Mouse (Mus musculus): ENCODE measurements at regions not wholly inside any gene's neighbourhood (a gene's known extent, or its start where the extent isn't known, plus 50 kb on each side); places are given as distances from the start of the nearest gene placed in this dataset.

DNA sequence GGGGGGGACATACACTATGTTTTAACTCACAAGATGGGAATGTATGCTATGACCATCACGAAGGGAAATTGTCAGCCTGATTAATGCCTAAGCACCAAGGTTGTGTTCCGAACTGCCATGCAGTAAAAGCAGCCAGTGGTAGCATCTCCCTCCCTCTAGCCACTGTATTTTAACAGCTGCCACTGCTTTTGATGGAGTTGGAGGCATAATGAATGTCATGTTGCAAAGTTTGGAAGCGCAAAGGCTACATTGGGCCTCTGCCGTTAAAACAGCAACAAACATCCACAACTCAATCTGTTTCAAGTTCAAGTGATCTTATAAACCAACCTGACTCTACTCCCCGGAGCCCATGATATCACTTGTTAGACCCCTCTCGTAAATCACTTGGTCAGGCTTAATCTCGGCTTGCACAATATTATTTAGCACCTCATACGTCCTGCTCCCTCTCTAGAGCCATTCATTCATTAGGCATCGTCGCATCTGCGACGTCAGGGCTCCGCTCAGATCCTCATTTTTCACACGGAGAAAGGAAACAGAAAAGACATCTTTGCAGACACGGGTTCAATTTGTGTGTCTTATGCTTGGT lies 184.7 kb downstream of the Hlx start:
- no peaks in the 10 kb centered on the region for H3K9me3 ChIP-seq
- H3K27ac ChIP-seq (replicated peaks): no peak overlapping the region
- H3K27me3 ChIP-seq (replicated peaks; ENCODE audit: low read depth, poor library complexity, severe bottlenecking): no peaks in the 10 kb centered on the region
- H3K4me1 ChIP-seq: no peaks in the 10 kb centered on the region
- DNase-seq (ENCODE audit: low spot score): no peak
- WGBS: 92% methylated on average over 15 of the region's 15 CpGs
- H3K4me3 ChIP-seq: no peak overlapping the region
- H3K36me3 ChIP-seq (replicated peaks): no peaks in the 10 kb centered on the region

GRCm38 (mm10) chr1:184546140-184546661 lies 186.2 kb downstream of the Hlx start:
- H3K9me3 ChIP-seq: no peaks in the 10 kb centered on the region
- WGBS: 91% methylated on average over 5 of the region's 5 CpGs
- no peak overlapping the region for H3K4me3 ChIP-seq

DNA sequence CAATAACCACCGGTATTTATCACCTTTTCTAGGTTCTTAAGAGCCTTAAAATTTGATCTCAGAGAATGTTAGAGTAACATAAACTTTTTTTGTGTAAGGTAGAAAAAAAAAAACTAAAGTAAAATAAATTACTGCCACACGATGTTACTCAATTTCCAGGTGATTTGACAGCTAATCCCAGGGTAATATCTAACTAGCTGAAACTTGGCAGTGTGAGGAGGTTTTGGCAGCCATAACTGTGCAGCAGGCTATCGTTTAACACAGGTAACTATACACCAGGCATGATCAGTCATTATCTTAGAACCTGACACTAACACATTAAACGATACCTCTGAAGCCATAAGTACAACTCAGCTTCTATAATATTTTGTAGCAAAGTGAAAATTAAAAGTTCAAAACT lies 187.3 kb downstream of the Hlx start:
- Histone ChIP-seq H3K4me3 (no peak overlapping the region), H3K27ac (replicated peaks) (no peak overlapping the region), H3K36me3 (replicated peaks) (no peaks in the 10 kb centered on the region), H3K9me3 (no peaks in the 10 kb centered on the region), H3K27me3 (replicated peaks; ENCODE audit: low read depth, poor library complexity, severe bottlenecking) (no peaks in the 10 kb centered on the region), H3K4me1 (no peaks in the 10 kb centered on the region)
- WGBS: 78% methylated on average over 4 of the region's 4 CpGs
- no peak for DNase-seq (ENCODE audit: low spot score)

More at GRCm38 (mm10) chr1:184546140-184546661, 186.2 kb downstream of the Hlx start:
- H3K27ac ChIP-seq (replicated peaks): no peak overlapping the region
- H3K4me1 ChIP-seq: no peaks in the 10 kb centered on the region
- no peaks in the 10 kb centered on the region for H3K27me3 ChIP-seq (replicated peaks; ENCODE audit: low read depth, poor library complexity, severe bottlenecking)
- no peak for DNase-seq (ENCODE audit: low spot score)
- no peaks in the 10 kb centered on the region for H3K36me3 ChIP-seq (replicated peaks)

- H3K27me3 ChIP-seq (replicated peaks; ENCODE audit: low read depth, poor library complexity, severe bottlenecking): no peaks in the 10 kb centered on the region
- H3K27ac ChIP-seq (replicated peaks): no peak overlapping the region
- no peaks in the 10 kb centered on the region for H3K36me3 ChIP-seq (replicated peaks)
- no peak for DNase-seq (ENCODE audit: low spot score)
- no peak overlapping the region for H3K4me3 ChIP-seq
- 90% methylated on average over 11 of the region's 11 CpGs for WGBS
- no peaks in the 10 kb centered on the region for H3K4me1 ChIP-seq
- H3K9me3 ChIP-seq: no peaks in the 10 kb centered on the region
Observed at GRCm38 (mm10) chr1:184542321-184543115, 189.9 kb downstream of the Hlx start.

GRCm38 (mm10) chr1:184539818-184540217 lies 192.6 kb downstream of the Hlx start:
- DNase-seq (ENCODE audit: low spot score): peak; percentile 16
- 75% methylated on average over 7 of the region's 7 CpGs for WGBS

GRCm38 (mm10) chr1:184536311-184537200 lies 195.9 kb downstream of the Hlx start:
- Histone ChIP-seq H3K4me3 (no peak overlapping the region), H3K27ac (replicated peaks) (no peak overlapping the region), H3K36me3 (replicated peaks) (no peaks in the 10 kb centered on the region), H3K9me3 (no peaks in the 10 kb centered on the region), H3K27me3 (replicated peaks; ENCODE audit: low read depth, poor library complexity, severe bottlenecking) (no peaks in the 10 kb centered on the region), H3K4me1 (no peaks in the 10 kb centered on the region)
- 85% methylated on average over 11 of the region's 11 CpGs for WGBS
- no peak for DNase-seq (ENCODE audit: low spot score)

More at GRCm38 (mm10) chr1:184539818-184540217, 192.6 kb downstream of the Hlx start:
- H3K27me3 ChIP-seq (replicated peaks; ENCODE audit: low read depth, poor library complexity, severe bottlenecking): no peaks in the 10 kb centered on the region
- no peak overlapping the region for H3K4me3 ChIP-seq
- H3K27ac ChIP-seq (replicated peaks): no peak overlapping the region
- H3K4me1 ChIP-seq: no peaks in the 10 kb centered on the region
- no peaks in the 10 kb centered on the region for H3K36me3 ChIP-seq (replicated peaks)
- no peaks in the 10 kb centered on the region for H3K9me3 ChIP-seq

DNA sequence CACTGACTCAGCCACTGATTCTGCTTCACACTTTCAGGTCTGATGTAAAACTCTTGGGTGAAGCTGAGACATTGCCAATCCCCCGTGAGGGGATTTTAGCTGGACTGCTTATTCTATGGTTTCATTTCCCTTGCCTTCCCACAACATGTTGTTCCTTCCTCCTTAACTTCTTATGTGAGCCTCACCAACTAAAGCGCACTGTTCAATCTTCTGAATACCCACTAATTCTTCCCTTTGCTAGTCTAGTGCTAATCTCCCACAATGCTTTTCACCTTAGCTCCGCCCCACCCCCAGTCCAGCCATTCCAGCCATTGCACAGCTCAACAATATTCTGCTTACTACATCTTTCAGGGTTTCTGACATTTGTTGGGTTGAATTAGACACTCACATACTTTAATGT lies 196.7 kb downstream of the Hlx start:
- no peaks in the 10 kb centered on the region for H3K4me1 ChIP-seq
- H3K36me3 ChIP-seq (replicated peaks): no peaks in the 10 kb centered on the region
- H3K9me3 ChIP-seq: no peaks in the 10 kb centered on the region
- H3K27me3 ChIP-seq (replicated peaks; ENCODE audit: low read depth, poor library complexity, severe bottlenecking): no peaks in the 10 kb centered on the region
- H3K27ac ChIP-seq (replicated peaks): no peak overlapping the region
- H3K4me3 ChIP-seq: no peak overlapping the region
- no peak for DNase-seq (ENCODE audit: low spot score)
- WGBS: 94% methylated on average over 3 of the region's 3 CpGs

DNA sequence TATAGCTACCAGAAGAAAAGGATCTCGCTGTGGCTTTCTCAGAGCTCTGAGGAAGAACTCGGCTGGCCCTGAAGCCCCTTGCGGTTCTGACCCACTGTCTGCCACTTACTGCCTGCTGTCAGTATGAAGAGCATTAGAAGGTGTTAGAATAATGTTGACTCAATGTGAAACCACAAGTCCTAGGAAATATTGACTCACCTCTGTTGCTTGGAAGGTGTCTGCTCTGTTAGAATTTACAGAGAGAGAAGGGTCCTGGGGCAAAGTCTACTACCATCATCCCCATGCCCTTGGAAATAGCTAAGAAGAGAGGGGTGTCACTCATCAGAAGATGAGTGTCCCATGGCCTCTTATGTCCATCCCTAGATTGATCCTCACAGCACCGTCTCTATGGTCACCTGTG lies 197.9 kb downstream of the Hlx start:
- DNase-seq (ENCODE audit: low spot score): no peak
- H3K27me3 ChIP-seq (replicated peaks; ENCODE audit: low read depth, poor library complexity, severe bottlenecking): no peaks in the 10 kb centered on the region
- no peaks in the 10 kb centered on the region for H3K36me3 ChIP-seq (replicated peaks)
- H3K9me3 ChIP-seq: no peaks in the 10 kb centered on the region
- 91% methylated on average over 4 of the region's 4 CpGs for WGBS
- no peak overlapping the region for H3K27ac ChIP-seq (replicated peaks)
- no peaks in the 10 kb centered on the region for H3K4me1 ChIP-seq
- H3K4me3 ChIP-seq: no peak overlapping the region

GRCm38 (mm10) chr1:184533870-184534269 lies 198.5 kb downstream of the Hlx start:
- no peak overlapping the region for H3K4me3 ChIP-seq
- no peaks in the 10 kb centered on the region for H3K27me3 ChIP-seq (replicated peaks; ENCODE audit: low read depth, poor library complexity, severe bottlenecking)
- DNase-seq (ENCODE audit: low spot score): no peak
- no peaks in the 10 kb centered on the region for H3K36me3 ChIP-seq (replicated peaks)
- H3K9me3 ChIP-seq: no peaks in the 10 kb centered on the region
- WGBS: 83% methylated on average over 5 of the region's 5 CpGs
- H3K4me1 ChIP-seq: no peaks in the 10 kb centered on the region
- no peak overlapping the region for H3K27ac ChIP-seq (replicated peaks)

GRCm38 (mm10) chr1:184532488-184533055 lies 199.8 kb downstream of the Hlx start:
- H3K4me3 ChIP-seq: no peak overlapping the region
- H3K27me3 ChIP-seq (replicated peaks; ENCODE audit: low read depth, poor library complexity, severe bottlenecking): no peaks in the 10 kb centered on the region
- no peak for DNase-seq (ENCODE audit: low spot score)
- H3K9me3 ChIP-seq: no peaks in the 10 kb centered on the region
- no peaks in the 10 kb centered on the region for H3K4me1 ChIP-seq
- H3K27ac ChIP-seq (replicated peaks): no peak overlapping the region
- WGBS: 85% methylated on average over 8 of the region's 8 CpGs
- no peaks in the 10 kb centered on the region for H3K36me3 ChIP-seq (replicated peaks)

- H3K27me3 ChIP-seq (replicated peaks; ENCODE audit: low read depth, poor library complexity, severe bottlenecking): no peaks in the 10 kb centered on the region
Observed at GRCm38 (mm10) chr1:184530606-184531320, 201.7 kb downstream of the Hlx start.

GRCm38 (mm10) chr1:184525740-184526139 lies 206.7 kb downstream of the Hlx start:
- Histone ChIP-seq H3K27ac (replicated peaks) (no peak overlapping the region), H3K9me3 (no peaks in the 10 kb centered on the region)
- 76% methylated on average over 4 of the region's 4 CpGs for WGBS

More at GRCm38 (mm10) chr1:184530606-184531320, 201.7 kb downstream of the Hlx start:
- DNase-seq (ENCODE audit: low spot score): no peak
- Histone ChIP-seq H3K4me1 (no peaks in the 10 kb centered on the region), H3K36me3 (replicated peaks) (no peaks in the 10 kb centered on the region), H3K27ac (replicated peaks) (no peak overlapping the region), H3K4me3 (no peak overlapping the region), H3K9me3 (no peaks in the 10 kb centered on the region)
- WGBS: 61% methylated on average over 3 of the region's 3 CpGs

More at GRCm38 (mm10) chr1:184525740-184526139, 206.7 kb downstream of the Hlx start:
- DNase-seq (ENCODE audit: low spot score): no peak
- Histone ChIP-seq H3K4me1 (peaks cover 6% of the 10 kb centered on the region), H3K36me3 (replicated peaks) (no peaks in the 10 kb centered on the region), H3K27me3 (replicated peaks; ENCODE audit: low read depth, poor library complexity, severe bottlenecking) (no peaks in the 10 kb centered on the region), H3K4me3 (no peak overlapping the region)
